Mouse (Mus musculus): ENCODE results near the gene Il17c. TPM values are rescaled to one million over a fixed set of nuclear protein-coding genes. Genes with fewer than 3 reads are reported as not detected.

Gene Il17c
- total RNA-seq, 2 experiments from 2014 or later = not detected

- peak; percentile 39 for ATAC-seq (ENCODE audit: poor library complexity, severe bottlenecking)
These were observed 32.6 kb downstream of the Il17c start for GRCm38 (mm10) chr8:122454409-122454808.

GRCm38 (mm10) chr8:122457171-122457570, 35.4 kb downstream of the Il17c start:
- ATAC-seq (ENCODE audit: poor library complexity, severe bottlenecking) = no peak

DNA sequence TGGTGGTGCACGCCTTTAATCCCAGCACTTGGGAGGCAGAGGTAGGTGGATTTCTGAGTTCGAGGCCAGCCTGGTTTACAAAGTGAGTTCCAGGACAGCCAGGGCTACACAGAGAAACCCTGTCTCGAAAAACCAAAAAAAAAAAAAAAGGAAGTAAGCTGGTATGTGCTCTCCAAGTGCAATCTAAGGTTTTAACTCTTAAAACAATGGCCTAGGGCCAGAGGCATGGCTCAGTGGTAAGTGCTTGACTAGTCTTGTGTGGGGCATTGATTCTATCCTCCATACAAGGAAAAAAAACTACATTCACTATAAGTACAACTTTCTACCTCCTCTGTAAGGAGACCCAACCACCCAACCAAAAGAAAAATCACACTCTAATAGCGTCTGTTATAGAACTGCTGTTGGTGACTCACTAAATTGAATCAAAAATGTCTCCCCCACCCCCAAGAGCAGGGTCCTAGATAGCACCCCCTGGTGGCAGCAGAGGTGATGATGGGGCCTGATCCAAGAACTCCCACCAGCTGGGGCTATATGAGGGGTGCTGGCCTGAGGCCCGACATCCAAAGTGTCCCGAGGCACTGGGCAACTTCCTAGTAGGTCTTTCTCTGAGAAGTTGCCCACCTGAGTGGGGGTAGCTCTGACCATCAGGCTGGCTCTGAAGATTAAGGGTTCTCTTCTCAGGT, 37.5 kb downstream of the Il17c start:
- ATAC-seq (ENCODE audit: poor library complexity, severe bottlenecking) = no peak

DNA sequence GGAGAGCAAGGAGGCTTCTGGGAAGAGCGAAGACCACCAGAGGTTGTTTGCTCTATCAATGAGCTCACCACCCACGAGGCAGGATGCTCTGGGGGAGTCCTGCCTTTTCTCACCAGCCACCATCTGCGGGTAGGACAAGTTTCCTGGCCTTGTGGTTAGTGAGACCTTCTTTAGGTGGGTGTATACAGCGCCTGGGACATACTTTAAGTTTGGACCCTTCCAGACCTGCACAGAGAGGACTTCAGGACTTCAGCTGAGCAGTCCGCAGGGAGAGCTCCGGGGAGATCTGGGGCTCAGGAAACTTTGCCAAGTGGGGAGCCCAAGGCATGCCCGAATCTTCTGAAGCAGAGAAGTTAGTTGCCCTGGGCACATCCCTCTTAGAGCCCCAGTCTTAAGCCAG, 38.2 kb downstream of the Il17c start:
- no peak for ATAC-seq (ENCODE audit: poor library complexity, severe bottlenecking)

DNA sequence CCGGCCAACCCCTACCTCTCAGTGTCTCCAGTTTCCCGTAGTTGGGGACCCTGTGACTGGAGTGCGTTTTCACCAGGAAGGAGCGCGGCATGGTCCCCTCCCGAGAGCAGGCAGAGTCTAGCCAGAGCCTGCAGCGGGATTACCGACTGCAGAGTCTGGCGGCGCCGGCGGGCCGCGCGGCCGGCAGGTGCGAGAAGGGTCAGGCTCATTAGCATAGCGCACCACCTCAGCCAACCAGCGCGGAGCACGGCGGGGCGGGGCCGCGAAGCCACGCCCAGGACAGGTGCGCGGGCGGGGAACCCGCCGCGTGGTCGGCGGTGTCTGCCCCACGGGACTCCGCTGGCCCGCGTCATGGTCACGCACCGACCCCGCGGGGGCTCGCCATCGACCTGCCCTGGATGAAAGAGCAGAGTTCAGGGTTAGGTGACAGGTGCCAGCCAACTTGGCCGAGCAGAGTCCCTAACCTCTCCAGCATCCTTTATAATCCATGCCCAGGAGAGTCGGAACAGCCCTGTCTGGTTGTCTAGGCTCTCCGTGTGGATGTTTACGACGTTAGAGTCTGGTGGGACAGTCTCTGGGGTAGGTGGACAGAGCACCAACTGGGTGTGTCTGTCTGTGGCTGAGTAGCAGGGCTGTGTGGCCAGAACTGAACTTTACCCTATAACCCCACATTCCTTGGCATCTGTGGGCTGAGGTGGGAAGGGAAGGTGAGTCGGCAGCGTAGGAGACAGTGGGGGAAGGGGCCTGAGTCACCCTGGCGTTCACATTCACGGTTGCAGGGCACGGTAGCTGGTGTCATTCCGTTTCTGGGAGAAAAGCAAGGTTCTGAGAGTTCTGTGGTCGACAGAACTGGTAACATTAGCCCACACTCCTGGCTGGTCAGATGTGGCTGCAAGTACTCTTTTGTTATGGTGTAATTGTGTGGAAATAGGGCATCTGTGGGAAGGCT, 39.0 kb downstream of the Il17c start, which contains the start of gene Snai3:
Gene Snai3, minus strand, starts transcription at position 210 of the 949 bp plus-strand sequence.
- ATAC-seq (ENCODE audit: poor library complexity, severe bottlenecking) = peak; percentile 64

DNA sequence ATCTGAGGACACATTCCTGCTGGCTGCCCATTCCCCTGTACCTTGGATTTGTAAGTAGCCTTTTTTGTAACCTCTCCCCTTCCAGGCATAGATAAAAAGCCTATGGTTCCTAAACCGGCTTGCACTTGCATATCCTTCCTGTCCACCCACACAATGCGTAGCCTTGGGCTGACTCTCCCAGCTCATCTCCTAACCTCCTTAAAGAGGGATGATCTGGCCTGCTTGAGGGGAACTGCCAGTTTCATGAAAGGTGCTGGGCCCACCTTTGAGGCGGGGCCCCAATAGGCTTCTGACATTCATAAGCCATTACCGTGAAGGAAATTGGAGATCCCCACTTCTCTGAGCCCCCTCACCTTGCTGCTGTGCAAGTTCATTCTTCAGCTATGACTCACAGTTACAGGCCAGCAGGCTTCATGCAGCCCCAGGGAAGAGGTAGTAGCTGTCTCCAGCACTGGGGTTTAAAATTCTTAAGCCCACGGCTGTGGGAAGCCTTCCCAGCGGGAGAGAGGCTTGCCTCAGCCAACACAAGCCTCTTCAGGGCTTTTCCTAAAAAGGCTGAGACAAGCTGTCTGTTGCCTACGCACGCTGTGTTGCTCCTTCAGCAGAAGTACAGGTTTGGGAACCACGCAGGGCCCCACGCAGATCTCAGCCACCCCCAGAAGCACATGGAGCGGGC, 39.8 kb downstream of the Il17c start:
- ATAC-seq (ENCODE audit: poor library complexity, severe bottlenecking) = no peak

DNA sequence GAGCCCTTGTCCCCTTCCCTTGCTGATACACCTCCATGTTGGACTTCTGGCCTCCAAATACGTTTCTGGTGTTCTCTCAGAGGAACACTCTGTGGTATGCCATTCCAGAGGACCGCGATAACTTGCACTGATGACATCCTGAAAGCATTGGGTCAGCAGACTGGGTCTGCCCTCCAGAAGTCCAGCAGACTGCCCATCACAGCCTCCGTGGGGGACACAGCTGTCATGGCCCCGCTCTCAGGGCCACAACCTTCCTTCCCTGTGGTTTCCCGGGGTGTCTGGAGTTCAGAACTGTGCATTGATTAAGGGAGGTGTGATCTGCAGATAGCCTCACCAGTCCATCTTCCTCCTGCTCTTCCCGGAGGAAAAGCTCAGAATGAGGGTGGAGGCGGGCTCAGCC, 40.7 kb downstream of the Il17c start:
- ATAC-seq (ENCODE audit: poor library complexity, severe bottlenecking) = no peak

DNA sequence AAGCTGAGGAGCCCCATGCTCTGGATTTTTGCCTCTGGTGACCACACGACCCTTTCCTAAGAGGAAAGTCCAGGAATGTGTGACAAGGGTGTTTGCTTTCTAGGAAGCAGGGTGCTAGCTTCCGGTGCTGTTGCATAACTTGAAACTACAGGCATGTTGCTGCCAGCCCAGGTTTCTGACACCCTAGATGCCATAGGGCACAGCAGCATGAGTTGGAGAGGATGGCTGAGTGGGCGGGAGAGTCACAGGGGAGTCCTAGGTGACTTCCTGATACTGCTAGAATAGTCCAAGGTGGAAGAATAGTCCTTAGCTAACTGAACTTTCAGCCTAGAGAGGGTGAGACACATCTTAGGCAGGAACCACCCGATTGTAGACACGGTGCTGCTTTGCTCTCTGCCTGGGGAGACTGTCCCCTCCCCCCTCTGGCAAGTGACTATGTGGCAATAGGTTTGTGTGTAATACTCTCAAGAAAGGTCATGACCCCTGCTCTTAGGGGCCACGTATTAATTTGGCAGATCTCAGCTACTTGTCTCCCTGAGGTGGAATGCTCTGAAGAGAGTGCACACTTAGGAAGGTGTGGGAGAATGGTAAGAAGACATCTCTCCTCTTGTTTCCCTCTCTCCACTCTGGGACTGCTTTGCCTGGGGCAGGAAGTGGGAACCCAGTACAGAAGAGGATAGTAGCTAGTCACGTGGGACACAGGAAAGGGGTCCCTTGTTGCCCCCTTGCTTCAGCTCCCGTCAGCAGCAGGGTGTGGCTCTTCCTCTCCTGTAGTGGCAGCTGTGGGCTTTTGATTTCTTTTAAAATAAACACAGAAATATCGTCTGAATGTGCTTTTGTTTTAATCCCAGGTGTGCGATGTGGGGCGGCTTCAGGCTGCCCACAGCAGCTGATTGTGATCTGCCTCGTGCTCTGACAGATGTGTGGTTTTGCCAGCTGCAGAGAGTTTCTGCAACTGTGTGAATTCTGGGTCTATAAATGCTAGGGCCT, 42.1 kb downstream of the Il17c start:
- ATAC-seq (ENCODE audit: poor library complexity, severe bottlenecking) = peak; percentile 43

- ATAC-seq (ENCODE audit: poor library complexity, severe bottlenecking) = no peak
These were observed 43.2 kb downstream of the Il17c start for GRCm38 (mm10) chr8:122464985-122465384.

GRCm38 (mm10) chr8:122467816-122468215, 46.0 kb downstream of the Il17c start:
- no peak for ATAC-seq (ENCODE audit: poor library complexity, severe bottlenecking)

GRCm38 (mm10) chr8:122469407-122469806, 47.6 kb downstream of the Il17c start:
- no peak for ATAC-seq (ENCODE audit: poor library complexity, severe bottlenecking)

- peak; percentile 23; the same call in 1 of the 2 replicates for ATAC-seq (ENCODE audit: poor library complexity, severe bottlenecking)
These were observed 48.1 kb downstream of the Il17c start for GRCm38 (mm10) chr8:122469965-122470364.

DNA sequence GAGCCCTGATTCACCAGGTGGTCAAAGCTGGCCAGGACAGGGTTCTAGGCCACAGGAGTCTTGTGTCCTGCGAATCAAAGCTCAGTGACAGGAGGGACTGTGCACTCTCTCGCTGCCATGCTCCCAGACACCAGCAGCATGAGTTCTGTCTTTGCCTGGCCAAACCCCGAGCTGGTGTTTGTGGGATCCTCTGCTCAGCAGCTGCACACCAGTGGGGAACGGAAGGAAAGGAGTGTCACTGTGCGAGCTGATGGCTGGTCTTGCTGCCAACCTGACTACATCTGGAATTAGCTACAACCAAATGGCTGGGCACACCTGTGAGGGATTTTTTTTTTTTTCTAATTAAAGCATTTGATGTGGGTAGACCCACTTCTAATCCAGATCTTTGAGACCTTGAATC, 48.9 kb downstream of the Il17c start:
- no peak for ATAC-seq (ENCODE audit: poor library complexity, severe bottlenecking)

Other genes with a start within 250 kb of the Il17c start
- gene Zfpm1, start 139.9 kb upstream of the Il17c start, total RNA-seq (2015) = 4.3 and 4.5 TPM in 2 replicates
- gene Zfpm1, start 139.9 kb upstream of the Il17c start, total RNA-seq (2017) = 4.8 and 5.6 TPM in 2 replicates
- gene Trhr2, start 61.3 kb upstream of the Il17c start, total RNA-seq (2015) = not detected in 2 replicates
- not detected in 2 replicates for gene Trhr2, start 61.3 kb upstream of the Il17c start, total RNA-seq (2017)
- gene Zc3h18, start 45.4 kb upstream of the Il17c start, total RNA-seq (2015) = 19.6 and 22.0 TPM in 2 replicates
- 50.2 and 63.1 TPM in 2 replicates for gene Zc3h18, start 45.4 kb upstream of the Il17c start, total RNA-seq (2017)
- 547 and 634 TPM in 2 replicates for gene Cyba, start 10.9 kb downstream of the Il17c start, total RNA-seq (2015)
- 285 and 337 TPM in 2 replicates for gene Cyba, start 10.9 kb downstream of the Il17c start, total RNA-seq (2017)
- 9.8 and 10.3 TPM in 2 replicates for gene Mvd, start 21.4 kb downstream of the Il17c start, total RNA-seq (2015)
- gene Mvd, start 21.4 kb downstream of the Il17c start, total RNA-seq (2017) = 15.2 and 15.6 TPM in 2 replicates
- 0.09 and 0.25 TPM in 2 replicates for gene Snai3, start 38.7 kb downstream of the Il17c start, total RNA-seq (2015)
- gene Snai3, start 38.7 kb downstream of the Il17c start, total RNA-seq (2017) = not detected in 2 replicates
- 42.0 and 48.6 TPM in 2 replicates for gene Rnf166, start 54.0 kb downstream of the Il17c start, total RNA-seq (2015)
- 50.8 and 59.5 TPM in 2 replicates for gene Rnf166, start 54.0 kb downstream of the Il17c start, total RNA-seq (2017)
- 13.5 and 16.2 TPM in 2 replicates for gene Ctu2, start 54.1 kb downstream of the Il17c start, total RNA-seq (2015)
- gene Ctu2, start 54.1 kb downstream of the Il17c start, total RNA-seq (2017) = 4.7 and 7.7 TPM in 2 replicates
- 27.4 and 34.6 TPM in 2 replicates for gene Piezo1, start 129.3 kb downstream of the Il17c start, total RNA-seq (2015)
- gene Piezo1, start 129.3 kb downstream of the Il17c start, total RNA-seq (2017) = 30.0 and 35.9 TPM in 2 replicates
- 41.7 and 41.9 TPM in 2 replicates for gene Cdt1, start 146.0 kb downstream of the Il17c start, total RNA-seq (2015)
- gene Cdt1, start 146.0 kb downstream of the Il17c start, total RNA-seq (2017) = 28.4 and 34.1 TPM in 2 replicates
- 272 and 308 TPM in 2 replicates for gene Aprt, start 154.9 kb downstream of the Il17c start, total RNA-seq (2015)
- gene Aprt, start 154.9 kb downstream of the Il17c start, total RNA-seq (2017) = 132 and 149 TPM in 2 replicates
- gene Galns, start 189.4 kb downstream of the Il17c start, total RNA-seq (2015) = 52.6 and 53.0 TPM in 2 replicates
- 57.5 and 63.1 TPM in 2 replicates for gene Galns, start 189.4 kb downstream of the Il17c start, total RNA-seq (2017)
- 85.8 and 88.2 TPM in 2 replicates for gene Trappc2l, start 189.6 kb downstream of the Il17c start, total RNA-seq (2015)
- gene Trappc2l, start 189.6 kb downstream of the Il17c start, total RNA-seq (2017) = 33.0 and 37.6 TPM in 2 replicates
- gene Pabpn1l, start 200.7 kb downstream of the Il17c start, total RNA-seq (2015) = 0.27 TPM in 1 of 2 replicates, not detected in the other
- gene Pabpn1l, start 200.7 kb downstream of the Il17c start, total RNA-seq (2017) = not detected in 2 replicates